In genomic region chr6:103514756-103515155, GRCm38 (mm10) we compare ENCODE assay signal across 30 mouse cellular contexts. TPM values are rescaled to one million over a fixed set of nuclear protein-coding genes. Genes with fewer than 3 reads are reported as not detected.
DNase-seq lines count a peak whose midpoint lies in the region; ATAC-seq and TF ChIP-seq lines count a peak whose summit lies in the region.
"Had no signal": no experiment of that assay in that cellular context is flagged by ENCODE, and none has a peak within 500 bp of the region (broad histone marks: within the 10 kb centered on the region; RNA-seq: fewer than 3 reads in every experiment).

No protein-coding gene starts in this region.

- no peaks in the 10 kb centered on the region for H3K36me3 ChIP-seq in forebrain, embryonic 14.5 days (ENCODE audit: control insufficient read depth, insufficient read depth, low read length)
- H3K36me3 ChIP-seq in forebrain, embryonic 10.5 days (replicated peaks), result no peaks in the 10 kb centered on the region
- H3K36me3 ChIP-seq in hindbrain, postnatal 0 days (ENCODE audit: insufficient read depth, low read length), result no peaks in the 10 kb centered on the region
- H3K36me3 ChIP-seq: embryonic facial prominence, embryonic 10.5 days; embryonic facial prominence, embryonic 15.5 days; G1E; heart, embryonic 12.5 days; limb, embryonic 13.5 days; lung, embryonic 15.5 days; midbrain, embryonic 12.5 days; stomach, embryonic 15.5 days had no signal

- no peak for TF ChIP-seq POLR2A in brain, embryonic 14.5 days (IDR thresholded peaks at IDR 0.05; ENCODE audit: borderline replicate concordance, extremely low read depth, insufficient read depth, insufficient read length, poor library complexity, severe bottlenecking)

- H3K9ac ChIP-seq in forebrain, embryonic 14.5 days (ENCODE audit: low read length), result no peak overlapping the region
- H3K9ac ChIP-seq in hindbrain, postnatal 0 days (replicated peaks; ENCODE audit: low read length), result no peak overlapping the region
- H3K9ac ChIP-seq: embryonic facial prominence, embryonic 15.5 days; heart, embryonic 12.5 days; limb, embryonic 13.5 days; lung, embryonic 15.5 days; midbrain, embryonic 12.5 days; stomach, embryonic 15.5 days had no signal

- H3K27me3 ChIP-seq in forebrain, embryonic 14.5 days (replicated peaks; ENCODE audit: control insufficient read depth, insufficient read depth, low read length), result no peaks in the 10 kb centered on the region
- peaks cover 43% of the 10 kb centered on the region for H3K27me3 ChIP-seq in forebrain, embryonic 10.5 days (ENCODE audit: poor library complexity, severe bottlenecking)
- H3K27me3 ChIP-seq in hindbrain, postnatal 0 days (ENCODE audit: insufficient read depth, low read length), result no peaks in the 10 kb centered on the region

- H3K4me1 ChIP-seq in forebrain, embryonic 14.5 days (ENCODE audit: control insufficient read depth, insufficient read depth, low read length), result peaks cover 6% of the 10 kb centered on the region; the same call in 1 of the 2 replicates
- peaks cover 24% of the 10 kb centered on the region for H3K4me1 ChIP-seq in forebrain, embryonic 10.5 days
- peaks cover 6% of the 10 kb centered on the region for H3K4me1 ChIP-seq in hindbrain, postnatal 0 days (ENCODE audit: insufficient read depth, low read length)

- no peak overlapping the region for H3K27ac ChIP-seq in forebrain, embryonic 14.5 days (ENCODE audit: low read depth, low read length)
- H3K27ac ChIP-seq in forebrain, embryonic 10.5 days, result no peak overlapping the region
- H3K27ac ChIP-seq in layer of hippocampus, adult 2 months, result peak overlapping the region; percentile 96; the same call in 1 of the 2 replicates
- no peak overlapping the region for H3K27ac ChIP-seq in hindbrain, postnatal 0 days
- H3K27ac ChIP-seq: embryonic facial prominence, embryonic 10.5 days; embryonic facial prominence, embryonic 15.5 days; left cerebral cortex, adult 2 months; limb, embryonic 13.5 days; lung, embryonic 15.5 days; stomach, embryonic 15.5 days had no signal

- 28% methylated on average over 1 of the region's 1 CpGs for WGBS in forebrain, embryonic 14.5 days
- WGBS in forebrain, embryonic 10.5 days, result 68% methylated on average over 1 of the region's 1 CpGs
- WGBS in hindbrain, postnatal 0 days, result 15% methylated on average over 1 of the region's 1 CpGs

- no peak for TF ChIP-seq CTCF in layer of hippocampus, adult 2 months (conservative IDR thresholded peaks at IDR 0.05)
- TF ChIP-seq CTCF in brain, embryonic 14.5 days (IDR thresholded peaks at IDR 0.05; ENCODE audit: borderline replicate concordance, extremely low read depth, insufficient read depth, insufficient read length), result no peak
- TF ChIP-seq CTCF in hindbrain, postnatal 0 days (IDR thresholded peaks at IDR 0.05; ENCODE audit: low read depth), result no peak

- peak; percentile 62 for DNase-seq in forebrain, embryonic 14.5 days (ENCODE audit: low spot score)
- DNase-seq in forebrain, embryonic 10.5 days (ENCODE audit: extremely low spot score, low spot score), result no peak
- no peak for DNase-seq in layer of hippocampus, adult 2 months (ENCODE audit: low spot score in 2 of 2)
- no peak for DNase-seq in layer of hippocampus, postnatal 36 days
- DNase-seq in brain, embryonic 14.5 days (ENCODE audit: low read depth), result peak; percentile 59
- DNase-seq in hindbrain, postnatal 0 days (ENCODE audit: low spot score), result peak; percentile 16
- DNase-seq in kidney, postnatal 14 days, result no peak
- DNase-seq in left cerebral cortex, adult 18-20 months (ENCODE audit: low spot score in 2 of 2), result no peak
- DNase-seq: adrenal gland, adult 8-10 months; cerebellum, adult 8-10 months; cerebellum, postnatal 25 days; gastrocnemius, postnatal 25 days; heart, adult 18-20 months; heart, postnatal 4 days; kidney, adult 18-20 months; layer of hippocampus, adult 9-11 months; right cerebral cortex, postnatal 25 days had no signal

- ATAC-seq in forebrain, embryonic 14.5 days, result no peak
- no peak for ATAC-seq in hindbrain, postnatal 0 days

- no peaks in the 10 kb centered on the region for H3K9me3 ChIP-seq in forebrain, embryonic 14.5 days (replicated peaks; ENCODE audit: control insufficient read depth, low read length)
- no peaks in the 10 kb centered on the region for H3K9me3 ChIP-seq in forebrain, embryonic 10.5 days
- H3K9me3 ChIP-seq in hindbrain, postnatal 0 days (ENCODE audit: low read length), result no peaks in the 10 kb centered on the region
- H3K9me3 ChIP-seq: embryonic facial prominence, embryonic 10.5 days; embryonic facial prominence, embryonic 15.5 days; heart, embryonic 12.5 days; limb, embryonic 13.5 days; lung, embryonic 15.5 days; midbrain, embryonic 12.5 days; stomach, embryonic 15.5 days had no signal

- peak overlapping the region; percentile 23; the same call in 1 of the 2 replicates for H3K4me2 ChIP-seq in forebrain, embryonic 14.5 days (ENCODE audit: low read length)
- peak overlapping the region; percentile 73 for H3K4me2 ChIP-seq in hindbrain, postnatal 0 days (ENCODE audit: low read depth, low read length)
- H3K4me2 ChIP-seq: embryonic facial prominence, embryonic 15.5 days; heart, embryonic 12.5 days; limb, embryonic 13.5 days; liver, embryonic 11.5 days; lung, embryonic 15.5 days; stomach, embryonic 15.5 days had no signal

- H3K4me3 ChIP-seq in forebrain, embryonic 14.5 days (ENCODE audit: low read depth, low read length), result no peak overlapping the region
- no peak overlapping the region for H3K4me3 ChIP-seq in forebrain, embryonic 10.5 days
- H3K4me3 ChIP-seq in layer of hippocampus, adult 2 months, result no peak overlapping the region
- H3K4me3 ChIP-seq in hindbrain, postnatal 0 days (ENCODE audit: low read length), result peak overlapping the region; percentile 61; the same call in 1 of the 2 replicates
- H3K4me3 ChIP-seq: embryonic facial prominence, embryonic 10.5 days; embryonic facial prominence, embryonic 15.5 days; heart, embryonic 12.5 days; left cerebral cortex, adult 2 months; limb, embryonic 13.5 days; lung, embryonic 15.5 days; myocyte; stomach, embryonic 15.5 days had no signal

RNA-seq across cellular contexts. Expression of gene Chl1, which starts 4.4 kb away (rescaled TPM):
- 77.0 and 111 TPM in 2 replicates for polyA plus RNA-seq in forebrain, embryonic 14.5 days (2014; fragmentation: Nextera tagmentation; extraction: Ambion mirVana)
- 0.33 and 1.6 TPM in 2 replicates for polyA plus RNA-seq in forebrain, embryonic 10.5 days (2016; fragmentation: Nextera tagmentation; extraction: Ambion mirVana)
- 100 to 1,000 TPM; 165 to 170 TPM for total RNA-seq in layer of hippocampus, adult 2 months (2021)
- 100 to 1,000 TPM; 170 to 181 TPM for total RNA-seq in layer of hippocampus, postnatal 36 days (2021)
- polyA plus RNA-seq in brain, embryonic 14.5 days (2012; rRNA removed), result 63.5 and 104 TPM in 2 replicates
- 172 and 214 TPM in 2 replicates for total RNA-seq in hindbrain, postnatal 0 days (2014; rRNA removed)
- 154 and 157 TPM in 2 replicates for polyA plus RNA-seq in hindbrain, postnatal 0 days (2015; fragmentation: Nextera tagmentation; extraction: Ambion mirVana)
- total RNA-seq in left cerebral cortex, adult 18-20 months (2021), result 100 to 1,000 TPM; 106 to 122 TPM
- total RNA-seq: neutrophil, adult 5-6 weeks had no signal
- polyA plus RNA-seq: G1E; heart, embryonic 12.5 days; heart, postnatal 0 days; myocyte had no signal

Comparison
In these comparisons a context has a peak if more than half of its experiments do, and no peak if none do; other contexts are left out.
1. DNase-seq: peak in forebrain, embryonic 14.5 days (single experiment), brain, embryonic 14.5 days (single experiment) and hindbrain, postnatal 0 days (single experiment); none in forebrain, embryonic 10.5 days (single experiment), layer of hippocampus, adult 2 months (0 of 2), layer of hippocampus, postnatal 36 days (0 of 2), kidney, postnatal 14 days (single experiment) and left cerebral cortex, adult 18-20 months (0 of 2).